Mouse (Mus musculus): ENCODE data around the gene Utrn.

DNA sequence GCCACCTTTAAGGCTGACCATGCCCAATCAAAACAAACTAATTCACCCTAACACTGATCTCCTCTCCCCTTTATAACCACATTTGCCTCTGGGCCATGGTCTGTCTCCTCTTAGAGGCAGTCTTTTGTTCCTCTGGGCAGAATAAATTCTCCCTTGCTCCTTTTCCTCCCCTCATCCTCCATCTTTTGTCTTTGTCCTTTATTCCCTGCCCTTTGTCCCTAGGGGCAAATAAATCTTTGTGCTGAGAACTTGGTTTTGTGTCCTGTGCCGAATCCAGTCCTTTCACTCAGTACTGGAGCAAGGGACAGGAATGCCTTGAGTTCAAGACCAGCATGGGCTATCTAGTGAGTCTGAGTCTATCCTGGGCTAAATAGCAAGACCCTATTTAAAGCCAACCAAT, 48.5 kb upstream of the Utrn start:
- no peak for TF ChIP-seq POLR2A (IDR thresholded peaks at IDR 0.05; ENCODE audit: borderline replicate concordance, low read depth, low read length)
- TF ChIP-seq CTCF (IDR thresholded peaks at IDR 0.05; ENCODE audit: low read depth, low read length): no peak

Data from bone marrow macrophage, adult 2 months (primary cell).